Mouse (Mus musculus): ENCODE results near the gene Tmem44.

Gene Tmem44

DNA sequence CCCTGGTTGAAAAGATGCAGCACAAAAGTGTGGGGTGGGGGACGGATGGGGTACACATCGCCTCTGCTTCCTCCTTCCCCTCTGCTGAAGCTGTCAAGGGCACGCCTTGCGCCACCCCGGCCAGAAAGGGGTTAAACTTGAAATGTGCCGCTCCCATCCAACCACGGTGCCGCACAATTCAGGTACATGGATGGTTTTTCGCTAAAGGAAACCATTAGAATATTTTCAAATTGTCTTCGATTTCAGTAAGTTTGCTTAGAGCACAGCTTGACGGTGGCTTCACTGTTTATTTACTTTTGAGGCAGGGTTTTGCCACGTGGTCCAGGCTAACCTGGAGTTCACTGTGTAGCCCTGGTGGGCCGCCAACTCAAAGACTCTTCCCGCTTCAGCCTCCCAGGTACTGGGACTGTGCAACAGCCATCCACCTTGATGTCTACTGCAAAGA, at the start of gene Tmem44:
Gene Tmem44, minus strand, starts transcription at position 95 of the 445 bp plus-strand sequence.
- peak; percentile 69 for DNase-seq (ENCODE audit: low spot score)

DNA sequence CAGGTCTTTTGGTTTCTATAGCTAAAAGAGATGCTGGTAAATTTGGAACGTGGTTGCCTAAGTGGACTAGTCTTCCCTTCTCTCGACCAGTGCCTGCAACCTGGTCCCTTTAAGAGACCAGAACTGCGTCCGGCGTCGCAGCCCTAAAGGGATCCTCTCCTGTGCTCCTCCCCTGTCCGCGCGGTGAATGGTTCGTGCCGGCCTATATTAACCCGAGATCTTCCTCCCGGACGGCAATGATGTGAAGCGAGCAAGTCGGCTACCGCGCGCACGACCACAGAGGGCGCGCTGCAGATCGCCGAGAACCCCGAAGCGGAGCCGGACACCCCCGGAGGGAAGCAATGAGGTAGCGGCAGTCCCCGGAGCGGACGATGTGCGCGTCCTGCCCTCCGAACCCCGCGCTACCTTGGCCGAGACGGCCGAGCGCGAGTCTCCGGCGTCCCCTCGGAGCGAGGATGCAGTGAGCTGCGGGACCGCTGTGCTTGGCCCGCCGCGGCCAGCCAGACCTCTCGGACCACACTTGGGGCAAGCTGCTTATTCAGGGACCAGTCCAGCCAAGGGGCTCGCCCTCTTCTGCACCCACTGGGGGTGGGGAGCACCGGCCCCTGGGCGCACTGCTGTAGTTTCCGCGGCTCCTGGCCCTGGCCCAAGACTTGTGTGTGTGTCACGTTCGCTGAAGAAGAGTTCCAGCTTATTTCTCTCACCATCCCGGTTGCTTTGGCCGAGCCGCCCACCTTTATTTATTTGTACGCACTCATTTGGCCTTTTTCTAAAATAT, 49.0 kb upstream of the Tmem44 start, which contains the start of gene Fam43a:
Gene Fam43a, plus strand, starts transcription at position 233 of the 778 bp plus-strand sequence.
- peak; percentile 95 for DNase-seq (ENCODE audit: low spot score)

DNA sequence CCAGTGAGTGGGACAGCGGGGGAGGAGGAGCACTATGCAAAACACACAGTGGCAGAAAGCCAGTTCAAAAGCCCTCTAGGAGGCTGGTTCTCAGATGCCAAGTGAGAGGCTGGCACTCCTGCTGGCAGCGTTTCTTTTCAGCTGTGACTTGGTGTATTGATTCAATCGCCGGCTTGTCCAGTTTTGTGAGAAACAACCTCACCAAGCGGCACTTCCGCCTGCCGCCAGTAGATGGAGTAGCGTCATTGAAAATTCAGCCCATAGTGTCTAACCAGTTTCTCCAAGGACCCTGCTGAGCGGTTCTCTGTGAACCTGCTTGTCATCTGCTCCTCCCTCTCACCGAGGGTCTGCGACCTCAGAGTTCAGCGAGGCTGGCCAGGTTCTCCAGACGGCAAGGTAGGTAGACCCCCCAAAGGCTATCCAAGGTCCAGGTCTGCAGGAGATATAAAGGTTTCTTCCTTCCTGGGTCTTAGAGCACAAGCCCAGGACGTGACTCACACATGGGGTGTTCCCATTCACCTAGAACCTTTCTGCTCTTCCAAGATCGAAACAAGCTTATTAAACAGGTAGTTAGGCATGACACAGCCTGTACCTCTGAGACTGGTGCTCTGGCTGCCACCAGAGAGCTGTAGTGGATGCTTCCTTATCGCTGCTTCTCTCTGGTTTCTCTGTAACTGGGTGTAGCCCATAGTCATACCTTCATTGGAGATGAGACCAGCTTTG, 46.5 kb upstream of the Tmem44 start:
- DNase-seq (ENCODE audit: low spot score) = peak; percentile 96

DNA sequence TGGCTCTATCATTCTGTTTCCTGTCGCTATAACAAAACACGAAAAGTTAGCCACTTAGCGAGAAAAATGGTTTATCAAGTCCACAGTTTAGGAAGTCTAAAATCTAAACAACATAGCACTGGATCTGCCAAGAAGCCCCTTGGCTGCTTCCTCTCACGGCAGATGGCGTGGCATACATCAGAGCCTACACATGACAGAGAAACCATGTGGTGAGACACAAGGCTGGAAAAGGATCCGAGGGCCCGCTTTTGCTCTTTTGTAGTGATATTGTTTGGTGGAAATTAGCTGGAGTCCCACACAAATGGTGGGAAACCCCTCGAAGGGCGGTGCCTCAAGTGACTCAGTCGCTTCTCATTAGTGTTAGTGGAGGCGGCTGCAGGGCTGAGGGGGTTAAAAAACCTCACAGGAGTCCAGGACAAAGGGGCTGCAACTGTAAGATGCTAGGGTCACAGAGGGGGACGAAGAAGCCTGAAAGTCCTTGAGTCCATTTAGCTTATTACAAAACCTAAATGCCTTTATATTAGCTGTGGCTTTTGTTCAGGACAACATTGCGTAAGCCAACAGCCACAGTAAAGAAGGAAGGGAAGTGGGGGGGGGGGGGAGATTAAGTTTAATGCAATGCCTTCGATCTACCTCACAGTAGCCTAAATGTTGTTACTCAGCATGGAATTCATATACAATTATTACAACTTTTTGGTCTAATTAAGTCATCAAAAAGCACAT, 45.4 kb upstream of the Tmem44 start:
- DNase-seq (ENCODE audit: low spot score) = no peak

GRCm38 (mm10) chr16:30595356-30595755, 44.7 kb upstream of the Tmem44 start:
- DNase-seq (ENCODE audit: low spot score) = no peak

- no peak for DNase-seq (ENCODE audit: low spot score)
Measured at GRCm38 (mm10) chr16:30591990-30592389, 41.3 kb upstream of the Tmem44 start.

- DNase-seq (ENCODE audit: low spot score) = no peak
Measured at GRCm38 (mm10) chr16:30590264-30591209, 39.9 kb upstream of the Tmem44 start.

DNA sequence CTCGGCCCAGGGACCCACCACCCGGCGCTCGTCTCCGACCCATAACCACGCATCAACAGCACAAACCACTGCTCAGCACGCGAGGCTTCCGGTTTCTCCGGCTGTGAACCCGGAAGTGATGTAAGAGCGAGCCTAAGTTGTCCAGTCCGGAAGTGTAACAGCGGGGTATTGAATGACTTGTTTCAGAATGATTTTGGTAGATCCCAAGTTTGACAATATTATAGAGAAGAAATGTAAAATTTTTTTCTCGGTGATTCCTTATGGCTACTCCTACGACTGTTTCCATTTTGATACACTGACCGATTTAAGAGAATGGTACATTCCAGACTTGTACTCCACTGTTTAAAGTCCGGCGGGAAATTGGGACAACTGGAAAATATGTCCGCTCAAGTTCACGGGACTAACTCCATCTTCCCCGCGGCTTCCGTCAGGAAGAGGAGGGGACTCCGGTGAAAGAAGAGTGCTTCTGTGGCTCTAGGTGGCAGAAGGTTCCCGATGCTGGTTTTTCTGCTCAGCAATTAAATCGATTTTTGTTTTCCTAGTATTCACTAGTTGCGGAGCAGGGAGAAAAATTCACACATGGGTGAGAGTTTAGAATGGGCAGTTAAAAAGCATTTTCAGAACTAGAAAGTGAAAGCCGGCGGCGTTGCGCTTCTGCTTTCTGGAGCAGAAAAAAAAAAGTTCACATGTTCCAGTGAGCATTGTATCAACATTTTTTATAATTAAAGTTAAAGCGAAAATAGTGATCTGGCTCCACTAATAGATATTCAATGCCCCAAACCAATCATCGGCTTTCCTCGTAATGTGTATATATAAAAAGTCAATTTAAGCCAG, 37.1 kb upstream of the Tmem44 start, which contains the start of gene Lsg1:
Gene Lsg1, minus strand, starts transcription at position 99 of the 834 bp plus-strand sequence.
- peak; percentile 97 for DNase-seq (ENCODE audit: low spot score)

DNA sequence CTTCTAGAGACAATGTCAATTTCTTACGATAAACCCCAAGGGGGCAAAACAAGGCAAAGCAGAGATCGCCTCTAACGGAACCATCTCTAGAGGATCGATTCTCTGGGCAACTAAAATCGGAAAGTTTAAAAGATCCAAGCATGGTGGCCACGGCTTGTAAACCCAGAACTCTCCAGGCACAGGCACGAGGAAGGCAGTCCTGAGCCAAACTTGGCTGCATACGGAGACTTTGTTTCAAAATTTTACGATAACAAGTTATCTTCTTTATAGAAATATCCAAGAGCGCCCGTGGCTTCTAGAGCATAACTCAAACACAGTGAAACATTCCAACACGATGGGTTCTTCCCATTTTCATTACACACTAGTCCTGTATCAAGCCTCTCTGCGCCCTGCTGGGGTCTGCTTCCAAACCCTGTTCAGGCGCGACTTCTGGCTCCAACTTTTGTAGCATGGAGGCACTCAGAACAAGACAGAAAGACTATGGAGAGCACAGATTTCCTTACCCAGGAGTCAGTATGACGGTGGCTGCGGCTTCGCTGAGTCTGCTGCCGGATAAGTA, 36.4 kb upstream of the Tmem44 start:
- DNase-seq (ENCODE audit: low spot score) = no peak

DNA sequence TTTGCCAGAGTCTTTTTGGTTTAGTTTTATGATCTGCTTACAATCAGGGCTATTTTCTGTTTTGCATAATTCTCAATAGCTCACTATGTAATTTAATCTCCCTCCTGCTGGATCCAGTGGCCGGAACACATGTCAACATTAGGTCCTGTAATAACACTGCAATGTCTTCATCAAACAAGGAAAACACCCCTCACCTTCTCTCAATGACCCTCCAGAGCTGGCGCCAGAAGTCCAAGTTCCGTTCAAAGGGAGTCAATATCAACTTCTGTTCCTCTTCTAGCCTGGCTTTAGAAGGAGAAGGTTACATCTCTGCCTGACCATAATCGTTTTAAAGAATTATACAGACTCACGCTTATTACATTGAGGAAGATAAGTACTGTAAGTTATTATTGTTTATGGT, 30.1 kb upstream of the Tmem44 start:
- no peak for DNase-seq (ENCODE audit: low spot score)

DNA sequence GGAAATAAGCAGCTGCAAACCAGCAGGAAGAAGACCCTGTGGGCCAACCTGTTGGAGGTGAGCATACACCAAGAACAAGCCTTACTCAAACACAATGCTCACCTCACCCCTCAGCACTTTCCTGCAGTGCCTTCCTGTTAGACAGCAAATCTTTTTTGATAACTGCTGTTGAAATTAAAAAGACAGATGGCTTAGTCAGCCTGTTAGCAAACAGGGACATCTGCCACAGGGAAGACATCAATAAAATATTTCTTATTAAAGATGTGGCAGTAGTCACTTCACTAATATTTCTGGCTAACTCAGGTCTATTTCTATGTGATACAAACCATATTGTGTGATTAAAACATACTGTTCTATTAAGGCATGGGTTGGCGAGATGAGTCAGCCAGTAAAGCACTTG, 25.8 kb upstream of the Tmem44 start:
- DNase-seq (ENCODE audit: low spot score) = no peak

DNA sequence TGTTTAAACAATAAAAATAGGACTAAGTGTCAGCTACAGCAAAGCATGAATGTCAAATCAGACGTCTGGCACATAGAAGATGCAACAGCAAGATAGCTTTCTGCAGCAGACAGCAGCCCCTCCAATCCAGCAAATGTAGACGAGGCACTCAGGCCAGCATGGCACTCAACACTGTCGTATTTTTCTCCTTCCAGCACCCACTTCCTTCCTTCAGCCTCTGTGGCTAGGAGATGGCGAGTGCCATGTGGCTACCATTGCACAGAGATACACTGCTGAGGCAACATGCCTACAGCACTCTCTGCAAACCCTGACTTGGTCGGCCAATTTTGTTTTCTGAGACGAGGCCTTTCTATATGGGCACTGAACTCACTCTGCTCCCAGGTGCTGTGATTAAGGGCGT, 25.2 kb upstream of the Tmem44 start:
- no peak for DNase-seq (ENCODE audit: low spot score)

DNA sequence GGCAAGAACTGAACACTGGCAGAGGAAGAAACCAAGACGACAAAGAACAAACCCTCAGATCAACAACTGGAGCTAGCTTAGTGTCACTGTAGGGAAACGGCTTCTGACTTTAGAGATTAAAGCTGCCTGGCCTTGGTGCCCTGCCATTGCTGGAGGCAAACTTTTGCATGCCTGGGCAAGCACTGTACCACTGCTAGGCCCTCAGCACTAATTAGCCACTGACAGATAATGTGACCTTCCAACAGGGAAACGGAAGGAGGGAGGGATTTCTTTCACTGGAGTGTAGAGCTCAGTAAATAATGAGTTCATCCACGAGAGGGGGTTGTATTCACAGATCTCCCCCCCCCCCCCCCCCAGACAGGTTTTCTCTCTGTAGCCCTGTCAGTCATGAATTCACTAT, 21.6 kb upstream of the Tmem44 start:
- DNase-seq (ENCODE audit: low spot score) = no peak

GRCm38 (mm10) chr16:30571378-30571777, 20.7 kb upstream of the Tmem44 start:
- DNase-seq (ENCODE audit: low spot score) = no peak

DNA sequence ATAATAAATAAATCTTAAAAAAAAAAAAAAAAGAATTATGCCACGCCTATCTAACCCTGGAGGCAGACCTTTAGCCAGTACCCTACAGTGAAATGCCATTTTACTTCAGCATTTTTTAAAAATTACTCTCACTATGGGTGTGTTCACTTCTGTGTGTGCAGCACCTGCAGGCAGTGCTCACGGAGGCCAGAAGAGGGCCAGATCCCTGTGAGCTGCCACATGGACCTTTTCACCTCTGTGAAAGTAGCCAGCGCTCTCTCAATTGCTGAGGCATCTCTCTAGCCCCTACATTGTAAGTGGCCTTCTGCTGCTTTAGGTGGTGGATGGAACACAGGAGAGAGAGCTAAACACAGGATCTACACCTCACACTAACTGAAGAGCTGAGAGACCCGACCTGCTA, 19.5 kb upstream of the Tmem44 start:
- no peak for DNase-seq (ENCODE audit: low spot score)

DNA sequence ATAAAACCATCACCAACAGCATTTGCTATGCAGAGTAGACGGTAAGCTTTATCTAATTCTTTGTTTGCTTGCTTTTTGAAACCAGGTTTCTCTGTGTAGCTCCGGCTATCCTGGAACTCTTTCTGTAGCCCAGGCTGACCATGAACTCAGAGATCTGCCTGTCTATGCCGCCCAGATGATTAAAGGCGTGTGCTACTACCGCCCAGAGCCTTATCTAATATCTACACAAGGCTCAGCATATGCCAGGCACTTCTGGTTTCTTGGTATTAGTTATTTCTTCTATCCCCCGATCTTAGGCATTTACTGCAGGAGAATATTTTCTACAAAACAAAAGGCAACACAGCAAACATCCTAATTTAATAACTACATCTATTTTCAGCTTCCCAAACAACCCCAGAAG, 15.0 kb upstream of the Tmem44 start:
- no peak for DNase-seq (ENCODE audit: low spot score)

DNA sequence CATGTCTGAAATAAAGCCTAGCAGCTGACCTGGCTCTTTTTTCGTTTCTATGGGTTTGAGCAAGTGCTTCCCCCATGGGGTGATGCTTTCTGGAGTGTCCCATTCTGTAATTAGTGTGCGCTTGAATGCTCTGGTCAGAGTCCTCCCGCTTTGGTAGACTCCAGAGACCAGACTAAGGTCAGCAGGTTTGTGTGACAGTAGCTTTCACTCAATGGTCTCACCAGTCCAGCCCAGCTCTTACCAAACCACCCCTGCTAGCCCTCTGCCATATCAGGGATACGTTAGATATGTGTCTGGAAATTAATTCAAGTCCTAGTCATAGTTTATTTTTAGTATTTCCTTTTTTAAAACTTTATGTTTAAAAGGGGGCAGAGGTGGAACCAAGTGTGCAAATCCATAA, 10.0 kb upstream of the Tmem44 start:
- DNase-seq (ENCODE audit: low spot score) = no peak

- DNase-seq (ENCODE audit: low spot score) = no peak
Measured at GRCm38 (mm10) chr16:30559312-30559992, 8.8 kb upstream of the Tmem44 start.

- DNase-seq (ENCODE audit: low spot score) = no peak
Measured at GRCm38 (mm10) chr16:30554109-30554508, 3.5 kb upstream of the Tmem44 start.
